Mouse (Mus musculus) olfactory bulb, adult 2 months (tissue): ENCODE results near the gene Mylk4.

Experiments
- CTCF ChIP-seq: fragments of 200-500 bp; IDR thresholded peaks from 2 replicates; pipeline ENCODE4 v1.5.1; 2012; ENCODE audit warnings: low read depth, mild to moderate bottlenecking, low read length, moderate library complexity; ENCODE audit not compliant: insufficient read depth
- POLR2A ChIP-seq: fragments of 200-500 bp; IDR thresholded peaks from 2 replicates; pipeline ENCODE4 v1.6.1; 2012; ENCODE audit warnings: mild to moderate bottlenecking, low read depth, low read length, moderate library complexity; ENCODE audit not compliant: insufficient read depth

GRCm38 (mm10) chr13:32668296-32668695, 115.5 kb downstream of the Mylk4 start:
- TF ChIP-seq CTCF (no peak), POLR2A (no peak)
